Mouse (Mus musculus): Measurements from ENCODE around the gene Lasp1.

The Lasp1 gene

GRCm38 (mm10) chr11:97810970-97811369 is 12.2 kb downstream of the Lasp1 start:
- DNase-seq (ENCODE audit: low spot score in 2 of 2), result no peak

GRCm38 (mm10) chr11:97811569-97812362 is 13.0 kb downstream of the Lasp1 start:
- no peak for DNase-seq (ENCODE audit: low spot score in 2 of 2)

GRCm38 (mm10) chr11:97812491-97812921 is 13.7 kb downstream of the Lasp1 start:
- peak in 1 of 2 experiments; percentile 49 for DNase-seq (ENCODE audit: low spot score in 2 of 2)

GRCm38 (mm10) chr11:97813085-97813484 is 14.3 kb downstream of the Lasp1 start:
- no peak for DNase-seq (ENCODE audit: low spot score in 2 of 2)

GRCm38 (mm10) chr11:97813746-97814515 is 15.1 kb downstream of the Lasp1 start:
- DNase-seq (ENCODE audit: low spot score in 2 of 2), result no peak

- DNase-seq (ENCODE audit: low spot score in 2 of 2), result no peak
Observed at GRCm38 (mm10) chr11:97815736-97816135, 16.9 kb downstream of the Lasp1 start.

GRCm38 (mm10) chr11:97816176-97816575 is 17.4 kb downstream of the Lasp1 start:
- DNase-seq (ENCODE audit: low spot score in 2 of 2), result no peak

- no peak for DNase-seq (ENCODE audit: low spot score in 2 of 2)
Observed at GRCm38 (mm10) chr11:97816916-97817315, 18.1 kb downstream of the Lasp1 start.

GRCm38 (mm10) chr11:97817379-97817778 is 18.6 kb downstream of the Lasp1 start:
- no peak for DNase-seq (ENCODE audit: low spot score in 2 of 2)

- no peak for DNase-seq (ENCODE audit: low spot score in 2 of 2)
Observed at GRCm38 (mm10) chr11:97818003-97818402, 19.2 kb downstream of the Lasp1 start.

GRCm38 (mm10) chr11:97818571-97818970 is 19.8 kb downstream of the Lasp1 start:
- peak in 1 of 2 experiments; percentile 60 for DNase-seq (ENCODE audit: low spot score in 2 of 2)

GRCm38 (mm10) chr11:97819102-97819501 is 20.3 kb downstream of the Lasp1 start:
- DNase-seq (ENCODE audit: low spot score in 2 of 2), result no peak

- no peak for DNase-seq (ENCODE audit: low spot score in 2 of 2)
Observed at GRCm38 (mm10) chr11:97819923-97820322, 21.1 kb downstream of the Lasp1 start.

- DNase-seq (ENCODE audit: low spot score in 2 of 2), result no peak
Observed at GRCm38 (mm10) chr11:97820840-97821239, 22.0 kb downstream of the Lasp1 start.

GRCm38 (mm10) chr11:97821401-97822064 is 22.7 kb downstream of the Lasp1 start:
- DNase-seq (ENCODE audit: low spot score in 2 of 2), result no peak

- no peak for DNase-seq (ENCODE audit: low spot score in 2 of 2)
Observed at GRCm38 (mm10) chr11:97822840-97823603, 24.2 kb downstream of the Lasp1 start.

GRCm38 (mm10) chr11:97824168-97824567 is 25.4 kb downstream of the Lasp1 start:
- no peak for DNase-seq (ENCODE audit: low spot score in 2 of 2)

- no peak for DNase-seq (ENCODE audit: low spot score in 2 of 2)
Observed at GRCm38 (mm10) chr11:97824895-97825294, 26.1 kb downstream of the Lasp1 start.

- DNase-seq (ENCODE audit: low spot score in 2 of 2), result no peak
Observed at GRCm38 (mm10) chr11:97825295-97825694, 26.5 kb downstream of the Lasp1 start.

GRCm38 (mm10) chr11:97825971-97826370 is 27.2 kb downstream of the Lasp1 start:
- no peak for DNase-seq (ENCODE audit: low spot score in 2 of 2)

- DNase-seq (ENCODE audit: low spot score in 2 of 2), result no peak
Observed at GRCm38 (mm10) chr11:97826414-97826813, 27.6 kb downstream of the Lasp1 start.

GRCm38 (mm10) chr11:97827654-97828053 is 28.9 kb downstream of the Lasp1 start:
- no peak for DNase-seq (ENCODE audit: low spot score in 2 of 2)

All from cerebellum, postnatal 4 days (tissue).